Mouse (Mus musculus) heart, adult 8-10 months (tissue): ENCODE measurements around the gene Lamp1. TPM values are rescaled to one million over a fixed set of nuclear protein-coding genes. Genes with fewer than 3 reads are reported as not detected.

Source experiments
- DNase-seq: peaks from one replicate; pipeline ENCODE4 v3.0.0; 2022; ENCODE audit warnings: low spot score
- total RNA-seq, 4 experiments: library from RNA; stranded (reverse); gene quantifications; 2 replicates each; pipeline ENCODE4 v1.2.4; 2022

Lamp1 gene
- 100 to 1,000 TPM; 413 to 443 (median 429) TPM for total RNA-seq

DNA sequence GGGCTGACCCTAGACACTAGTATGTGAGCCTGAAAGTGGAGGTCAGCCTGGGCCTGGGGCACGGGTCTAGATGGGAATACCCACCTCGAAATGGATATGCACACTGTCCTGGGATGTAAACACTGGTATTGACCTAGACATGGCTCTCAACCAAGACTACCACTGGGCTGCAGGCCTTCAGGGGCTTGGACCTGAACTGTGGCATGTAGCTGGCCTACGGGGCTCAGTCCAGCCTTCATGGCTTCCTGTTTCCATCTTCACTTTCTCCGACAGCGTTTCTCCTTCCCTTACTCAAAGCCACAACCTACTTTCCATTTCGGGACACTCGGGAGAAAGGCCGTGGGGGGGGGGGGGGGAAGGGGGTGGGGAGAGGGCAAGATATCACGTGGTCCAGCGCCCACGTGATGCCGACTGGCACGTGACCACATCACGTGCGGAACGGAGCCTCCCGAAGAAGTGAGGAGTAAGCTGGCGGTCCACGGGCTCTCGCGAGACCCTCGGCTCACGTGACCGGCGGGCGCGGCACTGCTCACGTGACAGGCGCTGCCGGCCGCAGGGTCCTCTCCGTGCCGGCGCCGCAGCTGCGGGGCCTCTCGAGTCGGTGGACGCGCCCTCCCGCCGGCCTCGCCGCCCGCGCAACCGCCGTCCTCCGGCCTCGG is at the start of gene Lamp1:
Gene Lamp1 (plus strand): TSS at position 444 of the 659 bp plus-strand sequence.
- peak; percentile 97 for DNase-seq

- DNase-seq, result no peak
These were observed 49.5 kb upstream of the Lamp1 start for GRCm38 (mm10) chr8:13109416-13109960.

DNA sequence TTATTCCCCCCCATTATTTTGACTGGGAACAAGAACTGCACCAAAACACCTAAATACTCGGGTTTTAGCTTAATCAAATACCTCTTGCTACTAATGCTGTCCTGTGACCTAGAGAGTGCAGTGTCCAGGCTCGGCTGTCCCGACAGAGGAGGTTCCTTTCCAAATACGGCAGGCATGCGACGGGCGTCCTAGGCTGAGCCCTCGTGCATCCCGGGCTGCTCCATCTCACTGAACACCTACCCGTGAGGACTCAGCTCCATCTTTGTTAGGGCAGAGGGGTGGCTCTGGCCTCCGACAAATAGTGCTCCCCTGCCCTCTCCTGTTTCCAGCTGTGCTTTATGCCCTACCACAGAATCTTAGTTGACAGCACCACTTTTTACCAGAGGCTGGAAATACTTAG is 47.0 kb upstream of the Lamp1 start:
- DNase-seq, result no peak

- DNase-seq, result no peak
These were observed 45.7 kb upstream of the Lamp1 start for GRCm38 (mm10) chr8:13113232-13113631.

DNA sequence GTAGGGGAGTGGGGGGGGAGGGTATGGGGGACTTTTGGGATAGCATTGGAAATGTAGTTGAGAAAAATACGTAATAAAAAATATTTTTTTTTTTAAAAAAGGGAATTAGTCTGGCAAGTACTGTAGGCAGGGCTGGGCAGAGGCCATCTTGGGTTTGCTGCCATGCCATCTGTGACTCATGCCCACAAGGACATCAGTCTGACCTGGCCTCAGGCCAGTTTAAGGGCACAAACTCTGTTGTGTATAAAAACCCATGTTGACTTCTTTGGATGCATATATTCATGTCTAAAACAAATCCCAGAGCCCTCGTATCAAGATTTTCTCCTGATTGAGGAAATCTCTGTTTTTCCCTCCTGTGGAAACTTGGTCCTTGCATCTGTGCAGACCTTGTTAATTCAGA is 41.9 kb upstream of the Lamp1 start:
- DNase-seq, result no peak

DNA sequence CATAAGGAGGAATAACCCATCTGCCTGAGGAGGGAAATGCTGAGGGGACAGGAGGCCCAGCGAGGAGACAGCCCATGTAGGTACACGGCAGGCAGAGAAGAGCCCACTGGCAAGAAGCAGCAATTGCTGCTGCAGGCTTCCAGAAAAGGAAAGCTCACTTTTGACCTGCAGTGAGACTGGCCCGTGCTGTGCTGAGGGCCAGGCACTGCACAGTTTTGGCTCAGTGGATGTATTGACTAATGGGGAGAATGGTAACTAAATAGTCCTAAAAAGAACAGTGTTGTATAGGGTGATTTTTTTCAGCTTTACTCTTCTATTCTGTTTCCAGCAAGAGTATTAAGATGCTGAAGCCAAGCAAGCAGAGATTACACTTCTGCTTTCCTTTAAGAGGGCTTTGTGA is 40.4 kb upstream of the Lamp1 start:
- no peak for DNase-seq

DNA sequence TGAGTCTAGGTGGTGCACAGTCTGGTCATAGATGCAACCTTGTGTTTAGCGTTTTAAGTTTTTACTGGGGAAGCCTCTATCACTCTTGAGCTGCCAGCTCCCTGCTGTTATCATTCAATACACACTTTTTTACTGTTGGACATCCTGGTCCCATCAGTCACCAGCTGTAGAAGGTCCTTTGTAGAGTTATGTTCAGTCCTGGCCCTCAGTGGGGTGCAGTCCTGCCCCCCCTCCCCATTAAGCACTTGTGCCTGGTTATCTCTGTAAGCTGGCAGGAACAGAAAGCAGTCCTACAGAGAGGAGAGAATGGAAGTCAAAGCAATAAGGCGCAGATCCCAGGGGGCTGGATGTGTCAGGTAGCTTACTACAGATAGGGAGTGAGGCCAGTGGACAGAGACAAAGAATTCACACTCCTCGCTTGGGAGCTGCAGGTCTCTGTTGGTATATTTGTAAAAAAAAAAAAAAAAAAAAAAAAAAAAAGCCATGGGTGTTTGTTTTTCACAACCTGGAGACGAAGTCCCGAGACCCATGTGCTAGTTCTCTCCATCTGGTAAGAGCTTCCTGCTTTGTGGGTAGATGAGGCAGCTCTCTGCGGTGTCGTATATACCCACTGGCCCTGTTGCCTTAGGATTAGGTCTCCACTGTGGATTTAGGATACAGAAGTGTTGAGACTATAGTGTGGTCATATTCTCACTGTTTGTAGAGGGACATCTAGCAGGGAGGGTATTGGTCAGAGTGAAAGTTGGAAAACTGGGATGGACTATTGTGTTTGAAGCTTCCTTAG is 37.9 kb upstream of the Lamp1 start:
- DNase-seq, result no peak

- DNase-seq, result no peak
These were observed 36.0 kb upstream of the Lamp1 start for GRCm38 (mm10) chr8:13122887-13123421.

GRCm38 (mm10) chr8:13124897-13125296 is 34.1 kb upstream of the Lamp1 start:
- DNase-seq, result no peak

- DNase-seq, result peak; percentile 45
These were observed 26.7 kb upstream of the Lamp1 start for GRCm38 (mm10) chr8:13132220-13132619.

DNA sequence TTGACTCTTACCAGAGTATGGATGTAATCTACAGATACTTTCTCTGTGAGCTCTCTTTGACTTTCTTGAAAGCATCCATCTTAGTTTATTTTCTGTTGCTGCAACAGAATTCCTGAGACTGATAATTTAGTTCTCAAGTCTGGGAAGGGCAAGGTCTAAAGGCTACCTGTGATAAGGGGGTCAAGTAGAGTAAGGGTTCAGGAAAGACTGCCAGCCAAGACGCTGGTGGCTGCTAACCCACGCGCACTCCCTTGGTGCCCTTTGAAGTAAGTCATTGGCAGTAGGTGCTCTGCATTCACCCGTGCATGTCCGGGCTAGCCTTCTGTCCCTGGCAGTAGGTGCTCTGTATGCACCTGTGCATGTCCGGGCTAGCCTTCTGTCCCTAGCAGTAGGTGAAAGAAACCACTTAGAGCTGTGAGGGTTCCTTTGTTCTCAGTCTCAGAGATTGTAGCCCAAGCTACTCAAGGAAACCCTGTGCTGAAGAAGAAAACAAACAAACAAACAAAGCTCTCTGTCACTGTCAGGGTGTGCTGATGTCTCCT is 19.2 kb upstream of the Lamp1 start:
- DNase-seq, result no peak

DNA sequence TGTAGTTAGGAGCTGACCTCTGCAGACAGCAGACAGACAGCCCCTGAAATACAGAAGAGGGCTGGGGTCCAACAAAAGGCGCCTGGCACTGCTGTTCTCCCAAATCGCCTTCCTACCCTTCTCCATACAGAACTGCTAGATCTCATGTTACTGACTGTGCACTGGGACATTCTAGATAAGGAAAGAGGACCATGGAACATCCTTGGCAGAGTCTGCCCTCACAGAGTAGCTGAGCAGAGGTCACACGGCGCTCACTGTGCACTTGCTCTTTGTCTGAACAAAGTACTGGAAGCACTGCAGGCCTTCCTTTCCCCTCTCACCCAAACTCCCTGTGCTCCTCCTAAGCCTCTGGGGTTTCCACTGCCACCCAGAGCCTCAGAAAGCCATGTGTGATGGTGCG is 17.3 kb upstream of the Lamp1 start:
- DNase-seq, result no peak

- no peak for DNase-seq
These were observed 10.5 kb upstream of the Lamp1 start for GRCm38 (mm10) chr8:13148476-13148875.

- no peak for DNase-seq
These were observed 9.7 kb upstream of the Lamp1 start for GRCm38 (mm10) chr8:13149287-13149686.

DNA sequence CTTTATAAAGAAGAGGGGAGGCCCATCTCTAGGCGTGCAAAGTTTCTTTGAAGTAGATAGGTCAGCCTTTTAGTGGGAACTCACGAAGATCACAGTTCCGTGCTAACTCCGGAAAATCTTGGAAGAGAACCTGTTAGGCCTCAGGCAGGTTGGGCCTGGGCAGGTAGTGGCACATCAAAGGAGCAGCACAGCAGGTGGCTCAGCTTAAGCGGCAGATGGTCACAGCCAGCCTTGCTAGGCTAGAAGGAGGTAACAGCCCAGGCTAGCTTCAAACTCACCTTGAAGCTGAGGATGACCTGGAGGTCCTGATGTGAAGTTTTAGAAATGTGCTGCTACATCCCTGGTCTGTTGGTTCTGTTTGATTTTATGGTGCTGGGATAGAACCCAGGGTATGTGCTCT is 9.1 kb upstream of the Lamp1 start:
- no peak for DNase-seq

DNA sequence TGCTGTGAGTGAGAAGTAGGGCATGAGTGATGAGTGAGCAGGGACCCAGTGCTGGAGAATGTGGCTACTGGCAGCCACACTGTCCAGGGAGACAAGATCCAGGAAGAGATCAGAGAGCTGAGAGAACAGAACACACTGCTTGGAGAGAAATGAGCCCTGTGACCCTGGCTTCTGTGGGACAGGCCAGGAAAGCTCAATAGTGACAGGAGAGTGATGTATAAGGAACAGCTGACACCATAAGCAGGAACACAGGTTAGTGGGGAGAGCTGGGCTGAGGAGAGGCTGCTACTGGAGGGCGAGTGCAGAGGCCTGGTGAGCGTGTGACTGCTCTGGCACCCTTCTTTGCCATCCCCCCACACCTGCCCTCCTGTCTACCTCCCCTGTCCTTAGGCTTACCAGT is 8.0 kb upstream of the Lamp1 start:
- DNase-seq, result no peak

DNA sequence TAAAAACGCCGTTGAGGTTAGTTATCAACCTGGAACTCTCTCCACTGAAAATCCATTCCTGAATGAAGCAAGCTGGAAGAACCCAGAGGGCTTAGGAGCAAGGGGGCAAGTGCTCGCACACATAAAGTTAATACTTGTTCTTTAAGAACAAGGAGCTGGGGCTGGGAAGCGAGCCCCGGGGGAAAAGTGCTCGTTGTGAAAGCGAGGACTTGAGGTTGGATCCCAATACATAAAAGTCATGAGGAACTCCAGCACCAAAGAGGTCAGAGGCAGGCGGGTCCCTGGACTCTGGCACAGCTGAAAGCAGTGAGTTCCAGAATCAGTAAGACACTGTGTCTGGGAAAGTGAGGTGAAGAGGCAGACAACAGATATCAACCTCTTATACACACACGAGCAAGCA is 4.9 kb upstream of the Lamp1 start:
- no peak for DNase-seq

DNA sequence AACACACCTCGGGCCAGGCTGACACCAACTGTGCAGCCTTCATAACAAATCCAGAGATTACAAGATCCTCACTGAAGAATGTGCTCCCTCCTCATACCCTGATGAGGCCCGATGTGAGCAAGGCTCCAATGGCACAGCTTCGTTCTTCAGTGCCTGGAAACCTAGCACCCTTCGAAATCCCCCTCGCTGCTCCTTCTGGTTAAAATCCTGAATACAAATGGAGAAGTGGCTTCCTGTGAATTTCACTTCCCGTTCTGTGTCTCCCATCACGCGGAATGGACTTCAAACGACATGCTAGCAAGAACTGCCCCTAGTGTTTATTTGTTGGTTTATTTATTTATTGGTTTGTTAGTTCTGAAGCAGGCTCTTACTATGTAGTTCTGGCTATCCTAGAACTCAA is 3.6 kb upstream of the Lamp1 start:
- no peak for DNase-seq

- DNase-seq, result peak; percentile 60
These were observed 2.4 kb upstream of the Lamp1 start for GRCm38 (mm10) chr8:13156327-13157097.

GRCm38 (mm10) chr8:13159377-13159881 is 468 bp downstream of the Lamp1 start:
- DNase-seq, result no peak

- no peak for DNase-seq
These were observed 1.7 kb downstream of the Lamp1 start for GRCm38 (mm10) chr8:13160691-13161090.
